8 mouse cellular contexts compared by ENCODE assay signal in the genomic region with DNA sequence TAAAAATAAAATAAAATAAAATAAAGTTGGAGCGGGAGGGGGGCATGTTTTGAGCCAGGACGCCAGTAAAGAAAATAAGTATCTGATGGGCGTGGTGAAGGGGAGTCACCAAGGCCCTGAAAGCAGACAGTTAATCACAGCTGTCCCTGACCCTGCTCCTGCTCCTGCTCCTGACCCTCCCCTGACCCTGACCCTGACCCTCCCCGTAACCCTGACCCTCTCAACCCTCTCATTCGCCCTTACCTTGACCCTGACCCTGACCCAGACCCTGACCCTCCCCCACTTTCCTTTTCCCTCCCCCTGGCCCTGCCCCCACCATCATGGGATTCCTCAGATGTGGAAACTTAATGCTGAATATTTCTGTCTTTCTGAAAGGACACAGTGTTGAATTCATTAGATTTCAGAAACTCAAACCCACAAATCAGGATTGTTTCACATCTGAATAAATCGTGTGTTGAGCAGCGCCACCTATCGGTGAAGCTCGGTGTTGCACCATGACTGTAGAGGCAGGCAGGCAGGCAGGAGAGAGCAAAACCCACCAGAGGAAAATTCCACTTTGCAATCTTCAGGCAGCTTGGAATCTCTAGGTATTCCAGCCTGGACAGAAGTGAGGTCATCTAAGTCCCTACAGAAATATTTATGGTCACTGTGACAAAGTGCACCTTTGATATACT.
DNase-seq lines count a peak whose midpoint lies in the region; ATAC-seq and TF ChIP-seq lines count a peak whose summit lies in the region.

No protein-coding gene starts in this region.

- no peak overlapping the region for H3K4me2 ChIP-seq in neural tube, embryonic 15.5 days
- no peak overlapping the region for H3K4me2 ChIP-seq in lung, postnatal 0 days (replicated peaks; ENCODE audit: low read depth, low read length)

- TF ChIP-seq POLR2A in cerebellum, adult 2 months (IDR thresholded peaks at IDR 0.05; ENCODE audit: borderline replicate concordance, insufficient read depth, low read length): no peak

- no peak for TF ChIP-seq EP300 in lung, postnatal 0 days (IDR thresholded peaks at IDR 0.05)

- H3K9me3 ChIP-seq in neural tube, embryonic 15.5 days (replicated peaks): no peaks in the 10 kb centered on the region
- no peaks in the 10 kb centered on the region for H3K9me3 ChIP-seq in lung, postnatal 0 days (ENCODE audit: low read length)

- TF ChIP-seq CTCF in cerebellum, adult 2 months (IDR thresholded peaks at IDR 0.05; ENCODE audit: borderline replicate concordance, insufficient read depth, low read depth, low read length): peak; percentile 73; the same call in 1 of the 2 replicates
- peak; percentile 91 for TF ChIP-seq CTCF in lung, postnatal 0 days (IDR thresholded peaks at IDR 0.05)

- ATAC-seq in neural tube, embryonic 15.5 days (ENCODE audit: low FRiP score): no peak
- no peak for ATAC-seq in lung, postnatal 0 days

- 49% methylated on average over 9 of the region's 9 CpGs for WGBS in neural tube, embryonic 15.5 days
- WGBS in cerebellum, adult 2 months: 52% methylated on average over 9 of the region's 9 CpGs
- WGBS in lung, postnatal 0 days: 48% methylated on average over 9 of the region's 9 CpGs

- H3K4me3 ChIP-seq in neural tube, embryonic 15.5 days (replicated peaks): no peak overlapping the region
- no peak overlapping the region for H3K4me3 ChIP-seq in cerebellum, adult 2 months (replicated peaks; ENCODE audit: insufficient read depth, low read depth, low read length)
- H3K4me3 ChIP-seq in lung, postnatal 0 days (ENCODE audit: low read depth, low read length): no peak overlapping the region

- H3K36me3 ChIP-seq in neural tube, embryonic 15.5 days: no peaks in the 10 kb centered on the region
- no peaks in the 10 kb centered on the region for H3K36me3 ChIP-seq in lung, postnatal 0 days (ENCODE audit: insufficient read depth, low read length)

- no peaks in the 10 kb centered on the region for H3K4me1 ChIP-seq in neural tube, embryonic 15.5 days
- H3K4me1 ChIP-seq in cerebellum, adult 2 months (ENCODE audit: control insufficient read depth, insufficient read depth, low read length): no peaks in the 10 kb centered on the region
- H3K4me1 ChIP-seq in lung, postnatal 0 days (ENCODE audit: insufficient read depth, low read depth, low read length): no peaks in the 10 kb centered on the region

- no peak overlapping the region for H3K27ac ChIP-seq in neural tube, embryonic 15.5 days (replicated peaks)
- no peak overlapping the region for H3K27ac ChIP-seq in cerebellum, adult 2 months (ENCODE audit: insufficient read depth, low read length)
- H3K27ac ChIP-seq in lung, postnatal 0 days (ENCODE audit: low read length): no peak overlapping the region

- peak; percentile 82 for DNase-seq in neural tube, embryonic 10.5 days (ENCODE audit: extremely low spot score, low spot score)
- DNase-seq in cerebellum, adult 2 months: peak; percentile 29 to 61
- DNase-seq in frontal cortex, postnatal 25 days (ENCODE audit: low spot score in 2 of 2): peak; percentile 83 to 94
- DNase-seq in layer of hippocampus, adult 11-12 months (ENCODE audit: low spot score): peak; percentile 90
- DNase-seq in lung, postnatal 0 days (ENCODE audit: low spot score): peak; percentile 63
- peak; percentile 65 to 72 for DNase-seq in right cerebral cortex, postnatal 36 days (ENCODE audit: low spot score in 2 of 2)
- peak; percentile 86 for DNase-seq in urinary bladder, postnatal 25 days (ENCODE audit: low spot score)

- no peaks in the 10 kb centered on the region for H3K27me3 ChIP-seq in neural tube, embryonic 15.5 days (replicated peaks)
- no peaks in the 10 kb centered on the region for H3K27me3 ChIP-seq in cerebellum, adult 2 months (ENCODE audit: control insufficient read depth, insufficient read depth, low read length)
- no peaks in the 10 kb centered on the region for H3K27me3 ChIP-seq in lung, postnatal 0 days (replicated peaks; ENCODE audit: insufficient read depth, low read length)

- no peak overlapping the region for H3K9ac ChIP-seq in neural tube, embryonic 15.5 days (replicated peaks)
- H3K9ac ChIP-seq in lung, postnatal 0 days (replicated peaks; ENCODE audit: low read depth): no peak overlapping the region
